In genomic region chr7:65280944-65281912, GRCm38 (mm10) we compare ENCODE assay signal across 9 mouse cellular contexts.
DNase-seq lines count a peak whose midpoint lies in the region; ATAC-seq lines count a peak whose summit lies in the region.
"Had no signal": no experiment of that assay in that cellular context is flagged by ENCODE, and none has a peak within 500 bp of the region (broad histone marks: within the 10 kb centered on the region; RNA-seq: fewer than 3 reads in every experiment).

No protein-coding gene starts in this region.

- ATAC-seq in erythroblast, adult 5-6 weeks (replicated peaks; ENCODE audit: low FRiP score, poor library complexity, severe bottlenecking): no peak

- peak; percentile 38 to 51 for DNase-seq in cerebellum, postnatal 10 days
- no peak for DNase-seq in cerebellum, adult 9-10 months
- DNase-seq in Muller cell, postnatal 12 days (ENCODE audit: inconsistent ontology term): peak; percentile 8
- peak; percentile 33 to 40 for DNase-seq in heart, adult 9 months (ENCODE audit: low spot score in 2 of 2)
- peak; percentile 43 for DNase-seq in lung, postnatal 14 days
- no peak for DNase-seq in kidney, postnatal 36 days
- no peak for DNase-seq in thymus, postnatal 4 days
- DNase-seq: cerebellum, postnatal 25 days had no signal

Comparison
In these comparisons a context has a peak if more than half of its experiments do, and no peak if none do; other contexts are left out.
1. DNase-seq: peak in cerebellum, postnatal 10 days (2 of 2), Muller cell, postnatal 12 days (single experiment), heart, adult 9 months (2 of 2) and lung, postnatal 14 days (single experiment); none in cerebellum, adult 9-10 months (single experiment), kidney, postnatal 36 days (0 of 2) and thymus, postnatal 4 days (single experiment).